8 mouse cellular contexts compared by ENCODE assay signal in genomic region chr3:89101812-89102494, GRCm38 (mm10). TPM values are rescaled to one million over a fixed set of nuclear protein-coding genes. Genes with fewer than 3 reads are reported as not detected.
DNase-seq lines count a peak whose midpoint lies in the region; ATAC-seq lines count a peak whose summit lies in the region.

Gene Fdps (minus strand): TSS chr3:89101959.

- peak within 1 kb of the TSS; percentile 60 for H3K9ac ChIP-seq in intestine, embryonic 14.5 days (ENCODE audit: low read length)

- peak within 1 kb of the TSS; percentile 88 for H3K4me3 ChIP-seq in intestine, embryonic 14.5 days (ENCODE audit: low read depth, low read length)

- peaks cover 20% of the 10 kb centered on the region for H3K4me1 ChIP-seq in intestine, embryonic 14.5 days (replicated peaks; ENCODE audit: control insufficient read depth, insufficient read depth, low read length)

- intact Hi-C loops in left cerebral cortex, postnatal 14 days (cut with DNase I): no loop called here

- peak; percentile 98 for ATAC-seq in intestine, embryonic 14.5 days (replicated peaks; ENCODE audit: low FRiP score, low TSS enrichment, low read depth)

- peak; percentile 81 to 82 for DNase-seq in adrenal gland, adult 18-20 months (ENCODE audit: low spot score in 2 of 2)
- peak; percentile 99 for DNase-seq in embryo, embryonic 11 days
- DNase-seq in gastrocnemius, postnatal 25 days: peak; percentile 96
- DNase-seq in intestine, embryonic 14.5 days (ENCODE audit: low spot score): peak; percentile 88
- DNase-seq in left cerebral cortex, postnatal 14 days (ENCODE audit: low spot score in 2 of 2): peak; percentile 98 to 99
- peak; percentile 99 for DNase-seq in mesoderm, embryonic 11.5 days (ENCODE audit: low read depth, low spot score)
- DNase-seq in right cerebral cortex, postnatal 36 days (ENCODE audit: low spot score in 2 of 2): peak; percentile 98 to 99
- peak; percentile 98 for DNase-seq in yolk sac, embryonic 10.5 days (ENCODE audit: low spot score)

- under 1% methylated on average over 26 of the region's 26 CpGs for WGBS in intestine, embryonic 14.5 days

- H3K27ac ChIP-seq in intestine, embryonic 14.5 days (ENCODE audit: low read depth): peak within 1 kb of the TSS; percentile 73

- no peaks in the 10 kb centered on the region for H3K27me3 ChIP-seq in intestine, embryonic 14.5 days (replicated peaks; ENCODE audit: control insufficient read depth, insufficient read depth, low read length)

- H3K4me2 ChIP-seq in intestine, embryonic 14.5 days (ENCODE audit: low read length): peak within 1 kb of the TSS; percentile 84

- no peaks in the 10 kb centered on the region for H3K9me3 ChIP-seq in intestine, embryonic 14.5 days (ENCODE audit: control insufficient read depth, low read length)

- H3K36me3 ChIP-seq in intestine, embryonic 14.5 days (ENCODE audit: control insufficient read depth, insufficient read depth, low read length): peaks cover 30% of the 10 kb centered on the region

RNA-seq across cellular contexts. Expression of gene Fdps, which starts in this region (rescaled TPM):
- 100 to 1,000 TPM; 213 to 346 TPM for total RNA-seq in adrenal gland, adult 18-20 months (2021)
- total RNA-seq in gastrocnemius, postnatal 25 days (2021): 10 to 100 TPM; 26.0 to 27.8 TPM
- 352 and 412 TPM in 2 replicates for polyA plus RNA-seq in intestine, embryonic 14.5 days (2014; fragmentation: Nextera tagmentation; extraction: Ambion mirVana)
- 100 to 1,000 TPM in 1 of 2 experiments, 10 to 100 TPM in 1; 97.9 to 102 TPM for total RNA-seq in left cerebral cortex, postnatal 14 days (2021)

Comparison
In these comparisons a context has a peak if more than half of its experiments do, and no peak if none do; other contexts are left out.
1. Peak in every context shown above with its lines: DNase-seq, ATAC-seq, H3K4me3 ChIP-seq and H3K27ac ChIP-seq.